Mouse (Mus musculus) liver, embryonic 14.5 days (tissue): Measurements from ENCODE around the gene Mybpc2.

Experiments
- CTCF ChIP-seq: IDR thresholded peaks from 2 replicates; pipeline ENCODE4 v1.5.1; 2016; ENCODE audit warnings: antibody characterized with exemption, low read depth, control low read depth
- EP300 ChIP-seq: IDR thresholded peaks from 2 replicates; pipeline ENCODE4 v1.6.1; 2016; ENCODE audit warnings: antibody characterized with exemption, low read depth

GRCm38 (mm10) chr7:44523056-44523455 lies 1.4 kb downstream of the Mybpc2 start:
- TF ChIP-seq CTCF (no peak), EP300 (no peak)
